Mouse (Mus musculus) kidney, adult 11 months (tissue): ENCODE data around the gene Gfod1.

ENCODE experiments used
- DNase-seq: peaks from one replicate; pipeline ENCODE4 v3.0.0; 2022

The Gfod1 gene

GRCm38 (mm10) chr13:43146515-43147258, 157.3 kb downstream of the Gfod1 start:
- DNase-seq = peak; percentile 83
